Mouse (Mus musculus) limb, embryonic 15.5 days (tissue): ENCODE measurements around the gene Bhlhe41. TPM values are rescaled to one million over a fixed set of nuclear protein-coding genes. Genes with fewer than 3 reads are reported as not detected.
A peak's percentile ranks its signal among the peaks of the same experiment; 100 is the strongest.

Experiments
- ATAC-seq: fragments of 200-750 bp; cut with Nextera tagmentation; 2 replicates; pipeline ENCODE4 v1.8.0; 2017; ENCODE audit warnings: low read depth, moderate TSS enrichment; ENCODE audit not compliant: insufficient number of reproducible peaks, low FRiP score, low TSS enrichment
- H3K27ac ChIP-seq: fragments of 300-500 bp; sonication (generic); 2 replicates; pipeline ENCODE4 v1.5.1; 2015; ENCODE audit warnings: moderate library complexity, mild to moderate bottlenecking, inconsistent platforms
- H3K27me3 ChIP-seq: fragments of 300-500 bp; sonication (generic); 2 replicates; pipeline ENCODE4 v1.6.1; 2015; ENCODE audit warnings: inconsistent platforms
- H3K36me3 ChIP-seq: fragments of 300-500 bp; sonication (generic); 2 replicates; pipeline ENCODE4 v1.6.1; 2015; ENCODE audit warnings: inconsistent platforms
- H3K4me1 ChIP-seq: fragments of 300-500 bp; sonication (generic); 2 replicates; pipeline ENCODE4 v1.6.1; 2015; ENCODE audit warnings: inconsistent platforms
- H3K4me2 ChIP-seq: fragments of 300-500 bp; sonication (generic); 2 replicates; pipeline ENCODE4 v1.6.1; 2015; ENCODE audit warnings: mild to moderate bottlenecking, inconsistent platforms
- H3K4me3 ChIP-seq: fragments of 300-500 bp; sonication (generic); 2 replicates; pipeline ENCODE4 v1.5.1; 2015; ENCODE audit warnings: mild to moderate bottlenecking, inconsistent platforms
- H3K9ac ChIP-seq: fragments of 300-500 bp; sonication (generic); 2 replicates; pipeline ENCODE4 v1.6.1; 2015; ENCODE audit warnings: inconsistent platforms
- H3K9me3 ChIP-seq: fragments of 300-500 bp; sonication (generic); 2 replicates; pipeline ENCODE4 v1.6.1; 2016; ENCODE audit warnings: inconsistent platforms
- WGBS: fragments of 180-500 bp; shearing (Covaris S2); methylation state at CpG from one replicate; pipeline ENCODE4 v1.1.7; 2015; 5-methylcytosine and 5-hydroxymethylcytosine counted together
- polyA plus RNA-seq: library from polyadenylated mRNA; unstranded; fragments of >200 nt; fragmentation: Nextera tagmentation; extraction: Ambion mirVana; gene quantifications from 2 replicates; pipeline ENCODE4 v1.2.1, GENCODE M21; 2015

Gene Bhlhe41
- polyA plus RNA-seq, 1 experiment from 2014 or later = 3.0 TPM

GRCm38 (mm10) chr6:145830117-145830516 lies 35.2 kb downstream of the Bhlhe41 start:
- H3K27me3 ChIP-seq = no peaks in the 10 kb centered on the region
- H3K4me3 ChIP-seq = no peak overlapping the region
- no peak overlapping the region for H3K27ac ChIP-seq
- H3K4me2 ChIP-seq = 0 out of 2 replicates have a peak overlapping the region, but pooled peaks have one; percentile 6
- peaks cover 5% of the 10 kb centered on the region; the same call in 1 of the 2 replicates for H3K9me3 ChIP-seq
- no peak for ATAC-seq
- no peaks in the 10 kb centered on the region for H3K4me1 ChIP-seq
- H3K36me3 ChIP-seq = peaks cover 7% of the 10 kb centered on the region
- WGBS = 14% methylated on average over 8 of the region's 8 CpGs
- H3K9ac ChIP-seq = no peak overlapping the region

DNA sequence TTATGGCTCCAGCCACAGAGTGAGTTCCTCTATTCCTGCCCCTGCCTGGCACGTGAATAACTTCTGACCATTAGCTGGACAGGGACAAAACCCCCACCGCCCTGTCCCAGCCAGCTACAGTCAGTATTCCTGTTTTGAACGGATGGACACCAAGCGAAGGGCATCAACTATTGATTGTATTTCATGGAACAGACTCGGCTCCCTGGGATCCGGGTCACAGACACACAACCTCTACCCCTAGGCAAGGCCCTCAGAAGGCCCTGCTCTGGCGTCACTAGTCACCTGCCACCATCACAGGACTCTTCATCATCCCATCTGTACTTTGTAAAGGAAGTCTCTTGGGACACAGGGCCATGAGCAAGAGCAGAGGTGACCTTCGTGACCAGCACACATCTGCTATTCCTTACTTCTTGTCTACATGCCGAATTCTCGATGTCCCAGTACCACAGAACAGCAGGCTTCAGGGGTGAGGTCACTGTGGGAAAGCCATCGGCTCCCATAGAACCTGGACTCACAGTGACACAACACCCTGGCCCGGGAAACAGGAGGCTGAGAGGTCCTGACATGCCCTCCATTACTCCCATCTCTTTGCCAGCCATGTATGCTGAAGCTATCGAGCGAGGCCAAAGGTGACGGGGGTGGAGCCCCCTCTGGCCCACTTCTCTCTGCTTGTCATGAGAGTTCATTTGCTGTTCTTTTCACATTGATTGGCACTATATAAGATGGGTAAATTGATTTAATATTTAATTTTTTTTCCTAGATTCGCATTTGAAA lies 36.1 kb downstream of the Bhlhe41 start:
- Histone ChIP-seq H3K27ac (no peak overlapping the region), H3K4me2 (no peak overlapping the region), H3K9ac (no peak overlapping the region), H3K9me3 (peaks cover 6% of the 10 kb centered on the region; the same call in 1 of the 2 replicates), H3K4me1 (no peaks in the 10 kb centered on the region), H3K36me3 (peaks cover 12% of the 10 kb centered on the region), H3K27me3 (no peaks in the 10 kb centered on the region), H3K4me3 (no peak overlapping the region)
- no peak for ATAC-seq
- WGBS = 80% methylated on average over 16 of the region's 16 CpGs

GRCm38 (mm10) chr6:145826305-145826704 lies 39.1 kb downstream of the Bhlhe41 start:
- Histone ChIP-seq H3K9ac (no peak overlapping the region), H3K4me1 (no peaks in the 10 kb centered on the region), H3K27ac (no peak overlapping the region), H3K9me3 (peaks cover 6% of the 10 kb centered on the region; the same call in 1 of the 2 replicates), H3K4me2 (no peak overlapping the region), H3K27me3 (no peaks in the 10 kb centered on the region), H3K36me3 (peaks cover 14% of the 10 kb centered on the region), H3K4me3 (no peak overlapping the region)
- 86% methylated on average over 4 of the region's 4 CpGs for WGBS
- no peak for ATAC-seq

GRCm38 (mm10) chr6:145823588-145824234 lies 41.6 kb downstream of the Bhlhe41 start:
- Histone ChIP-seq H3K4me3 (no peak overlapping the region), H3K9ac (no peak overlapping the region), H3K4me1 (no peaks in the 10 kb centered on the region), H3K9me3 (peaks cover 6% of the 10 kb centered on the region; the same call in 1 of the 2 replicates), H3K27me3 (no peaks in the 10 kb centered on the region), H3K27ac (no peak overlapping the region), H3K36me3 (peaks cover 25% of the 10 kb centered on the region), H3K4me2 (no peak overlapping the region)
- no peak for ATAC-seq
- 53% methylated on average over 5 of the region's 5 CpGs for WGBS

DNA sequence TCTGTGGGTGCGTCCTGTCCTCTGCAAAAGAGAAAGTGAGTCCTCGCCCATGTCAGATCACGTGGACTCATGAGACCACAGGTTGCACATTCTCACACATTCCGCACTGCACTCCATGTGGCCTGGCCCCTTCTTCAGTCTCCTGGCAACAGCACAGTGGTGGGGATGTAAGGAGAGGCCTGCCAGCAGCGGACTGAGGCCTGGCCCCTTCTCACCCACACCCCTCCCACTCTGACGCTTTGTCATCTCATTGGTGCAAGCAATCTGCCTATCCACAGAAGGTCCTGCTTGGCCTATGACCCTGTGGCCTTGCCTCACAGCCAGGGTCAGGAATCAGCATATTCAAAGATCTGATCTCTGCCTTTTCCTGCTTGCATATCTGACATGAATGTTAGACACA lies 42.3 kb downstream of the Bhlhe41 start:
- H3K9ac ChIP-seq = no peak overlapping the region
- peaks cover 30% of the 10 kb centered on the region for H3K36me3 ChIP-seq
- peaks cover 6% of the 10 kb centered on the region; the same call in 1 of the 2 replicates for H3K9me3 ChIP-seq
- ATAC-seq = no peak; the same call in 1 of the 2 replicates
- H3K27ac ChIP-seq = peak overlapping the region; percentile 27
- no peaks in the 10 kb centered on the region for H3K27me3 ChIP-seq
- H3K4me2 ChIP-seq = no peak overlapping the region
- 65% methylated on average over 6 of the region's 6 CpGs for whole genome bisulfite sequencing
- H3K4me3 ChIP-seq = no peak overlapping the region
- no peaks in the 10 kb centered on the region for H3K4me1 ChIP-seq

DNA sequence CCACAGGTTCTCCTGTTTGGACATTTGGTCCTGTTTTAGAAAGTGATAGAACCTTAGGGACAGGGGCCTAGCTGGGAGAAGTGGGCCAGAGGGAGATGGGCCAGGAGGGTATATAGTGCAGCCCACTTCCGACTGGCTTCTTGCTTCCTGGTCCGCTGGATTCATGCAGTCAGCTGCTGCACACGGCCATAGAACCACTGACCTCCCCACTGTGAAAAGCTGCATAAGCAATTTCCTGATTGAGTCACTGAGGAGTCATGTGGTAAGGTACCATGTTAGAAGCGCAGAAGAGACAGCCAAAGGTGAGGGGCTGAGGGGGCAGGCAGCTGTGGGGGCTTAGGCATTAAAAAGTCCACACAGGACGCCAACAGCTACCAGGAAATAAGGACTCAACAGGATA lies 43.1 kb downstream of the Bhlhe41 start:
- no peak overlapping the region for H3K4me3 ChIP-seq
- no peak for ATAC-seq
- no peak overlapping the region for H3K9ac ChIP-seq
- no peaks in the 10 kb centered on the region for H3K27me3 ChIP-seq
- H3K36me3 ChIP-seq = peaks cover 34% of the 10 kb centered on the region
- H3K27ac ChIP-seq = no peak overlapping the region
- H3K9me3 ChIP-seq = peaks cover 6% of the 10 kb centered on the region; the same call in 1 of the 2 replicates
- H3K4me2 ChIP-seq = no peak overlapping the region
- no peaks in the 10 kb centered on the region for H3K4me1 ChIP-seq
- 78% methylated on average over 5 of the region's 5 CpGs for WGBS

GRCm38 (mm10) chr6:145819151-145819550 lies 46.2 kb downstream of the Bhlhe41 start:
- ATAC-seq = no peak
- H3K9ac ChIP-seq = no peak overlapping the region
- H3K36me3 ChIP-seq = peaks cover 41% of the 10 kb centered on the region
- H3K4me2 ChIP-seq = no peak overlapping the region
- no peak overlapping the region for H3K27ac ChIP-seq
- no peaks in the 10 kb centered on the region for H3K27me3 ChIP-seq
- WGBS = 90% methylated on average over 9 of the region's 9 CpGs
- no peaks in the 10 kb centered on the region for H3K4me1 ChIP-seq
- H3K9me3 ChIP-seq = no peaks in the 10 kb centered on the region
- no peak overlapping the region for H3K4me3 ChIP-seq

- Histone ChIP-seq H3K4me3 (no peak overlapping the region), H3K9ac (no peak overlapping the region), H3K36me3 (peaks cover 51% of the 10 kb centered on the region), H3K27me3 (no peaks in the 10 kb centered on the region), H3K4me1 (no peaks in the 10 kb centered on the region), H3K4me2 (no peak overlapping the region), H3K9me3 (no peaks in the 10 kb centered on the region), H3K27ac (no peak overlapping the region)
- 43% methylated on average over 15 of the region's 15 CpGs for WGBS
- ATAC-seq = no peak
These were observed 50.2 kb downstream of the Bhlhe41 start for GRCm38 (mm10) chr6:145815200-145815599.

- Histone ChIP-seq H3K27ac (no peak overlapping the region), H3K4me1 (peaks cover 9% of the 10 kb centered on the region), H3K27me3 (no peaks in the 10 kb centered on the region), H3K9ac (no peak overlapping the region), H3K4me2 (no peak overlapping the region), H3K9me3 (no peaks in the 10 kb centered on the region), H3K36me3 (peaks cover 31% of the 10 kb centered on the region), H3K4me3 (no peak overlapping the region)
- no peak for ATAC-seq
- 89% methylated on average over 1 of the region's 1 CpGs for WGBS
These were observed 54.2 kb downstream of the Bhlhe41 start for GRCm38 (mm10) chr6:145811174-145811573.

GRCm38 (mm10) chr6:145810015-145810414 lies 55.3 kb downstream of the Bhlhe41 start:
- WGBS = 89% methylated on average over 6 of the region's 6 CpGs
- H3K27ac ChIP-seq = no peak overlapping the region
- no peak overlapping the region for H3K4me3 ChIP-seq
- H3K9ac ChIP-seq = no peak overlapping the region
- no peak overlapping the region for H3K4me2 ChIP-seq
- H3K27me3 ChIP-seq = no peaks in the 10 kb centered on the region
- H3K9me3 ChIP-seq = no peaks in the 10 kb centered on the region
- peaks cover 10% of the 10 kb centered on the region for H3K4me1 ChIP-seq
- H3K36me3 ChIP-seq = peaks cover 26% of the 10 kb centered on the region
- no peak for ATAC-seq

DNA sequence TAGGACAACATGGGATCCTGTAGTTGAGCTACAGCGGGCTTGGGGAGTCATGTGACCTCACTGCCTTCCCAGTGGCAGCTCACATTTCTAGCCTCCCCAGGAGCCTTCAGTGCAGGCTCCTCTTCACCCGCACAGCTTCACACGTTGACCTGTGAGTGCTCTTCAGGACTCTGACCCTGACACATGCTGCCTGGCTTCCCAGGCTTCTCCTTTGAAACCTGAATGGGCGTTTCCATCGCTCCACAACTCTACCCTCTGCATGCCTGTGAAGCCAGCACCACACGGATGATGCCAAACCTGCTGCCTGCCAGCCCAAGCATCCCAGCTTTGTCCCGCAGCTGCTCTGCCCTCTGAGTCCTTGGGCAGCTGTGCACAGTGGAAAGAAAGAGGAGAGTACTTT lies 55.8 kb downstream of the Bhlhe41 start:
- Histone ChIP-seq H3K36me3 (peaks cover 23% of the 10 kb centered on the region), H3K4me2 (no peak overlapping the region), H3K9ac (no peak overlapping the region), H3K27ac (no peak overlapping the region), H3K27me3 (no peaks in the 10 kb centered on the region), H3K9me3 (no peaks in the 10 kb centered on the region), H3K4me1 (peaks cover 10% of the 10 kb centered on the region), H3K4me3 (no peak overlapping the region)
- no peak for ATAC-seq
- WGBS = 74% methylated on average over 7 of the region's 7 CpGs
